Mouse (Mus musculus) hindbrain, embryonic 12.5 days (tissue): ENCODE results near the gene Gse1. TPM values are rescaled to one million over a fixed set of nuclear protein-coding genes. Genes with fewer than 3 reads are reported as not detected.
"Not testable (repeated sequence)": the region's sequence is repeated elsewhere in the genome, so short reads cannot be mapped to it uniquely, and the experiment has no call there.

Source experiments
- ATAC-seq: fragments of 200-750 bp; cut with Nextera tagmentation; 2 replicates; pipeline ENCODE4 v1.8.0; 2017; ENCODE audit warnings: moderate TSS enrichment; ENCODE audit not compliant: low FRiP score
- H3K27ac ChIP-seq: fragments of 300-500 bp; sonication (generic); 2 replicates; pipeline ENCODE4 v1.5.1; 2016; ENCODE audit warnings: mild to moderate bottlenecking
- H3K27me3 ChIP-seq: fragments of 300-500 bp; sonication (generic); 2 replicates; pipeline ENCODE4 v1.6.1; 2016; ENCODE audit warnings: mild to moderate bottlenecking
- H3K36me3 ChIP-seq: fragments of 300-500 bp; sonication (generic); 2 replicates; pipeline ENCODE4 v1.6.1; 2016; ENCODE audit warnings: mild to moderate bottlenecking
- H3K4me1 ChIP-seq: fragments of 300-500 bp; sonication (generic); 2 replicates; pipeline ENCODE4 v1.6.1; 2016
- H3K4me2 ChIP-seq: fragments of 300-500 bp; sonication (generic); replicated peaks from 2 replicates; pipeline ENCODE4 v1.6.1; 2016; ENCODE audit warnings: mild to moderate bottlenecking
- H3K4me3 ChIP-seq: fragments of 300-500 bp; sonication (generic); 2 replicates; pipeline ENCODE4 v1.5.1; 2016; ENCODE audit warnings: mild to moderate bottlenecking
- H3K9ac ChIP-seq: fragments of 300-500 bp; sonication (generic); 2 replicates; pipeline ENCODE4 v1.6.1; 2016; ENCODE audit warnings: mild to moderate bottlenecking, moderate library complexity
- H3K9me3 ChIP-seq: fragments of 300-500 bp; sonication (generic); replicated peaks from 2 replicates; pipeline ENCODE4 v1.6.1; 2016; ENCODE audit warnings: mild to moderate bottlenecking
- WGBS: fragments of 180-500 bp; shearing (Covaris S2); methylation state at CpG from one replicate; pipeline ENCODE4 v1.1.7; 2016; 5-methylcytosine and 5-hydroxymethylcytosine counted together
- polyA plus RNA-seq: library from polyadenylated mRNA; unstranded; fragments of >200 nt; fragmentation: Nextera tagmentation; extraction: Ambion mirVana; gene quantifications from 2 replicates; pipeline ENCODE4 v1.2.1, GENCODE M21; 2016

Gene Gse1
- polyA plus RNA-seq, 1 experiment from 2014 or later, result 24.0 TPM

- WGBS, result 16% methylated on average over 11 of the region's 11 CpGs
- H3K9ac ChIP-seq, result no peak overlapping the region; the same call in 1 of the 2 replicates
- no peaks in the 10 kb centered on the region; the same call in 1 of the 2 replicates for H3K27me3 ChIP-seq
- peak overlapping the region; percentile 7 for H3K4me2 ChIP-seq
- peaks cover 88% of the 10 kb centered on the region for H3K4me1 ChIP-seq
- peak overlapping the region; percentile 94 for H3K27ac ChIP-seq
- H3K36me3 ChIP-seq, result no peaks in the 10 kb centered on the region
- no peaks in the 10 kb centered on the region for H3K9me3 ChIP-seq
- no peak overlapping the region for H3K4me3 ChIP-seq
- ATAC-seq, result no peak
These were observed 120.7 kb downstream of the Gse1 start for GRCm38 (mm10) chr8:120348922-120349321.

- Histone ChIP-seq H3K9me3 (no peaks in the 10 kb centered on the region), H3K4me2 (no peak overlapping the region), H3K27me3 (peaks cover 5% of the 10 kb centered on the region; the same call in 1 of the 2 replicates), H3K36me3 (no peaks in the 10 kb centered on the region), H3K9ac (no peak overlapping the region), H3K4me3 (no peak overlapping the region), H3K4me1 (peaks cover 88% of the 10 kb centered on the region), H3K27ac (peak overlapping the region; percentile 3; the same call in 1 of the 2 replicates)
- 68% methylated on average over 7 of the region's 7 CpGs for WGBS
- no peak for ATAC-seq
These were observed 123.2 kb downstream of the Gse1 start for GRCm38 (mm10) chr8:120351332-120352071.

- Histone ChIP-seq H3K4me1 (peaks cover 84% of the 10 kb centered on the region), H3K36me3 (no peaks in the 10 kb centered on the region), H3K9ac (no peak overlapping the region), H3K4me3 (no peak overlapping the region), H3K4me2 (no peak overlapping the region), H3K9me3 (no peaks in the 10 kb centered on the region), H3K27me3 (peaks cover 5% of the 10 kb centered on the region; the same call in 1 of the 2 replicates), H3K27ac (peak overlapping the region; percentile 3; the same call in 1 of the 2 replicates)
- ATAC-seq, result no peak
- 60% methylated on average over 10 of the region's 10 CpGs for WGBS
These were observed 123.8 kb downstream of the Gse1 start for GRCm38 (mm10) chr8:120352096-120352495.

GRCm38 (mm10) chr8:120356067-120356466 is 127.8 kb downstream of the Gse1 start:
- Histone ChIP-seq H3K27ac (peak overlapping the region; percentile 78), H3K36me3 (no peaks in the 10 kb centered on the region), H3K4me2 (no peak overlapping the region), H3K4me3 (no peak overlapping the region), H3K9ac (no peak overlapping the region), H3K27me3 (peaks cover 5% of the 10 kb centered on the region; the same call in 1 of the 2 replicates), H3K9me3 (no peaks in the 10 kb centered on the region), H3K4me1 (peaks cover 71% of the 10 kb centered on the region)
- peak; percentile 27 for ATAC-seq
- WGBS, result 32% methylated on average over 9 of the region's 9 CpGs

GRCm38 (mm10) chr8:120357504-120357903 is 129.2 kb downstream of the Gse1 start:
- H3K9ac ChIP-seq, result no peak overlapping the region
- 60% methylated on average over 6 of the region's 6 CpGs for WGBS
- H3K9me3 ChIP-seq, result no peaks in the 10 kb centered on the region
- H3K4me1 ChIP-seq, result peaks cover 66% of the 10 kb centered on the region
- H3K36me3 ChIP-seq, result no peaks in the 10 kb centered on the region
- peaks cover 5% of the 10 kb centered on the region; the same call in 1 of the 2 replicates for H3K27me3 ChIP-seq
- no peak overlapping the region for H3K4me2 ChIP-seq
- no peak overlapping the region for H3K4me3 ChIP-seq
- no peak overlapping the region for H3K27ac ChIP-seq
- no peak for ATAC-seq

- H3K36me3 ChIP-seq, result no peaks in the 10 kb centered on the region
- H3K9me3 ChIP-seq, result no peaks in the 10 kb centered on the region
- no peak overlapping the region for H3K9ac ChIP-seq
- WGBS, result 69% methylated on average over 8 of the region's 8 CpGs
- H3K4me2 ChIP-seq, result no peak overlapping the region
- peaks cover 47% of the 10 kb centered on the region for H3K4me1 ChIP-seq
- H3K27me3 ChIP-seq, result 0 out of 2 replicates have a peak, but pooled peaks cover 8% of the 10 kb centered on the region
- no peak for ATAC-seq
- 0 out of 2 replicates have a peak overlapping the region, but pooled peaks have one; percentile 19 for H3K27ac ChIP-seq
- H3K4me3 ChIP-seq, result no peak overlapping the region
These were observed 133.0 kb downstream of the Gse1 start for GRCm38 (mm10) chr8:120361301-120361700.

- 57% methylated on average over 10 of the region's 10 CpGs for WGBS
- Histone ChIP-seq H3K4me3 (no peak overlapping the region), H3K27me3 (peaks cover 16% of the 10 kb centered on the region; the same call in 1 of the 2 replicates), H3K4me1 (peaks cover 52% of the 10 kb centered on the region), H3K4me2 (no peak overlapping the region), H3K9ac (no peak overlapping the region), H3K9me3 (no peaks in the 10 kb centered on the region), H3K27ac (0 out of 2 replicates have a peak overlapping the region, but pooled peaks have one; percentile 17), H3K36me3 (no peaks in the 10 kb centered on the region)
- ATAC-seq, result no peak
These were observed 135.4 kb downstream of the Gse1 start for GRCm38 (mm10) chr8:120363552-120364071.

- Histone ChIP-seq H3K9ac (no peak overlapping the region), H3K4me3 (no peak overlapping the region), H3K36me3 (no peaks in the 10 kb centered on the region), H3K4me2 (no peak overlapping the region), H3K27me3 (peaks cover 16% of the 10 kb centered on the region; the same call in 1 of the 2 replicates), H3K27ac (0 out of 2 replicates have a peak overlapping the region, but pooled peaks have one; percentile 17), H3K4me1 (peaks cover 58% of the 10 kb centered on the region), H3K9me3 (no peaks in the 10 kb centered on the region)
- no peak for ATAC-seq
- 36% methylated on average over 7 of the region's 7 CpGs for WGBS
These were observed 136.0 kb downstream of the Gse1 start for GRCm38 (mm10) chr8:120364093-120364725.

GRCm38 (mm10) chr8:120366840-120367239 is 138.6 kb downstream of the Gse1 start:
- no peaks in the 10 kb centered on the region for H3K9me3 ChIP-seq
- ATAC-seq, result no peak
- H3K4me3 ChIP-seq, result no peak overlapping the region
- WGBS, result 88% methylated on average over 6 of the region's 6 CpGs
- H3K4me1 ChIP-seq, result peaks cover 57% of the 10 kb centered on the region
- H3K9ac ChIP-seq, result no peak overlapping the region
- no peaks in the 10 kb centered on the region for H3K36me3 ChIP-seq
- no peak overlapping the region for H3K27ac ChIP-seq
- peaks cover 16% of the 10 kb centered on the region; the same call in 1 of the 2 replicates for H3K27me3 ChIP-seq
- H3K4me2 ChIP-seq, result no peak overlapping the region

- peak overlapping the region; percentile 41; the same call in 1 of the 2 replicates for H3K27ac ChIP-seq
- H3K9ac ChIP-seq, H3K4me3 ChIP-seq, H3K36me3 ChIP-seq, H3K4me2 ChIP-seq, ATAC-seq, H3K9me3 ChIP-seq: not testable (repeated sequence)
- 65% methylated on average over 1 of the region's 1 CpGs for WGBS
- H3K27me3 ChIP-seq, result peaks cover 16% of the 10 kb centered on the region; the same call in 1 of the 2 replicates
- H3K4me1 ChIP-seq, result peaks cover 66% of the 10 kb centered on the region
These were observed 139.9 kb downstream of the Gse1 start for GRCm38 (mm10) chr8:120368191-120368590.

- H3K4me1 ChIP-seq, result peaks cover 71% of the 10 kb centered on the region
- peak; percentile 57 for ATAC-seq
- no peak overlapping the region for H3K4me2 ChIP-seq
- H3K36me3 ChIP-seq, result no peaks in the 10 kb centered on the region
- no peak overlapping the region for H3K4me3 ChIP-seq
- H3K27me3 ChIP-seq, result peaks cover 16% of the 10 kb centered on the region; the same call in 1 of the 2 replicates
- 28% methylated on average over 11 of the region's 11 CpGs for WGBS
- no peak overlapping the region for H3K9ac ChIP-seq
- no peaks in the 10 kb centered on the region for H3K9me3 ChIP-seq
- H3K27ac ChIP-seq, result peak overlapping the region; percentile 41; the same call in 1 of the 2 replicates
These were observed 140.8 kb downstream of the Gse1 start for GRCm38 (mm10) chr8:120368814-120369649.
